In the genomic region with DNA sequence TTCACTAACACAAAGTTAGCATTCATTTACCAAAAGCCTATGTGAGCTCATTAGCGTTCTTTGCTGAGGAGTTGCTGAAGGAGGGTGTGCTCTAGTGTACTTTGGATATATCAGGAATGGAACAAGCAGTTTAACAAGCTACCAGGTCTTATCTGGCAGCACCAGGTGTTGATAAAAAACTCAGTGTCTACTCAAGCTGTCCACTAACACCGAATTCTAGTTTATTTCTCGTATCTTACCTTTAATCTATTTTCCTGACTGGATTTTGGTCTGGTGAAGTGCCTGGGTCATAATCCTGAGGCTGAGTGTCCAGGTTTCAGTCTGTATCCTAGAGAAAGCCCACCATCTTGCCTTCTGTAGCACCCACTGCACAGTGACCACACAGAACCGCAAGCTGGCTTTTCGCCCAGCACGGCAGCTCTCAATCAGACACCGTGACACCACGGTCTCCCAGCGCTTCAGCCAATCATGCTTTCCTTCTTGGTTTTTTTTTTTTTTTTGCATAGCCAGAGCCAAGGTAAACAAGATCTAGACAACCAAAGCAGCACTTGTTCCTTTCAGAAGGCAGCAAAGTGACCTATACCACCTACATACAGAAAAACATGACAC, we compare ENCODE assay signal across 9 mouse cellular contexts. TPM values are rescaled to one million over a fixed set of nuclear protein-coding genes. Genes with fewer than 3 reads are reported as not detected.
DNase-seq lines count a peak whose midpoint lies in the region; ATAC-seq and TF ChIP-seq lines count a peak whose summit lies in the region.
"Had no signal": no experiment of that assay in that cellular context is flagged by ENCODE, and none has a peak within 500 bp of the region (broad histone marks: within the 10 kb centered on the region; RNA-seq: fewer than 3 reads in every experiment).

No protein-coding gene starts in this region.

- ATAC-seq in kidney, embryonic 14.5 days (ENCODE audit: low FRiP score, low TSS enrichment): no peak; the same call in 1 of the 2 replicates
- ATAC-seq in heart, embryonic 16.5 days (replicated peaks; ENCODE audit: extremely low read depth, insufficient read depth, low FRiP score): peak; percentile 46; the same call in 1 of the 2 replicates
- peak; percentile 91 for ATAC-seq in liver, embryonic 16.5 days (ENCODE audit: low read depth)
- ATAC-seq in stomach, embryonic 16.5 days (ENCODE audit: insufficient read depth, low FRiP score): peak; percentile 74; the same call in 1 of the 2 replicates
- ATAC-seq in midbrain, embryonic 13.5 days: no peak

- DNase-seq in kidney, adult 2 months: peak; percentile 72
- no peak for DNase-seq in frontal cortex, postnatal 36 days (ENCODE audit: low spot score in 2 of 2)
- no peak for DNase-seq in B cell, adult 2 months
- DNase-seq: cerebellum, adult 11-12 months had no signal

- no peak overlapping the region for H3K27ac ChIP-seq in kidney, adult 2 months (ENCODE audit: insufficient read depth, low read depth, low read length)
- no peak overlapping the region for H3K27ac ChIP-seq in kidney, embryonic 14.5 days (ENCODE audit: low read depth, low read length)
- H3K27ac ChIP-seq in heart, embryonic 16.5 days (ENCODE audit: low read length): 0 out of 2 replicates have a peak overlapping the region, but pooled peaks have one; percentile 0
- H3K27ac ChIP-seq in liver, embryonic 16.5 days (ENCODE audit: low read length): peak overlapping the region; percentile 98
- H3K27ac ChIP-seq in stomach, embryonic 16.5 days (ENCODE audit: low read length): peak overlapping the region; percentile 5; the same call in 1 of the 2 replicates
- H3K27ac ChIP-seq in midbrain, embryonic 13.5 days: no peak overlapping the region

- H3K9ac ChIP-seq in kidney, embryonic 14.5 days (ENCODE audit: low read depth, low read length): no peak overlapping the region
- H3K9ac ChIP-seq in heart, embryonic 16.5 days (ENCODE audit: low read length): no peak overlapping the region
- peak overlapping the region; percentile 61 for H3K9ac ChIP-seq in liver, embryonic 16.5 days (ENCODE audit: low read depth, low read length)
- no peak overlapping the region for H3K9ac ChIP-seq in stomach, embryonic 16.5 days (ENCODE audit: low read length)
- no peak overlapping the region for H3K9ac ChIP-seq in midbrain, embryonic 13.5 days (replicated peaks)

- WGBS in kidney, adult 2 months: 34% methylated on average over 9 of the region's 9 CpGs
- WGBS in kidney, embryonic 14.5 days: 80% methylated on average over 9 of the region's 9 CpGs
- WGBS in heart, embryonic 16.5 days: 36% methylated on average over 9 of the region's 9 CpGs
- 19% methylated on average over 9 of the region's 9 CpGs for WGBS in liver, embryonic 16.5 days (ENCODE audit: insufficient replicate concordance)
- 66% methylated on average over 9 of the region's 9 CpGs for WGBS in stomach, embryonic 16.5 days
- WGBS in midbrain, embryonic 13.5 days: 90% methylated on average over 9 of the region's 9 CpGs

- TF ChIP-seq POLR2A in kidney, adult 2 months (IDR thresholded peaks at IDR 0.05; ENCODE audit: low read depth, low read length): no peak

- no peak overlapping the region for H3K4me3 ChIP-seq in kidney, adult 2 months (ENCODE audit: insufficient read depth, low read depth, low read length)
- no peak overlapping the region for H3K4me3 ChIP-seq in kidney, embryonic 14.5 days (ENCODE audit: low read length)
- H3K4me3 ChIP-seq in heart, embryonic 16.5 days (ENCODE audit: low read length): no peak overlapping the region
- peak overlapping the region; percentile 41 for H3K4me3 ChIP-seq in liver, embryonic 16.5 days (ENCODE audit: low read depth, low read length)
- no peak overlapping the region for H3K4me3 ChIP-seq in stomach, embryonic 16.5 days (replicated peaks; ENCODE audit: low read length)
- H3K4me3 ChIP-seq in midbrain, embryonic 13.5 days (replicated peaks): no peak overlapping the region

- H3K4me2 ChIP-seq in kidney, embryonic 14.5 days (replicated peaks; ENCODE audit: low read depth, low read length): no peak overlapping the region
- H3K4me2 ChIP-seq in heart, embryonic 16.5 days (ENCODE audit: low read depth, low read length): no peak overlapping the region
- H3K4me2 ChIP-seq in liver, embryonic 16.5 days (ENCODE audit: low read depth, low read length): peak overlapping the region; percentile 68
- no peak overlapping the region for H3K4me2 ChIP-seq in stomach, embryonic 16.5 days (ENCODE audit: low read depth, low read length)
- no peak overlapping the region for H3K4me2 ChIP-seq in midbrain, embryonic 13.5 days (replicated peaks)

- no peaks in the 10 kb centered on the region for H3K9me3 ChIP-seq in kidney, embryonic 14.5 days (ENCODE audit: control insufficient read depth, low read length)
- no peaks in the 10 kb centered on the region for H3K9me3 ChIP-seq in heart, embryonic 16.5 days (replicated peaks; ENCODE audit: control insufficient read depth, low read length)
- no peaks in the 10 kb centered on the region for H3K9me3 ChIP-seq in liver, embryonic 16.5 days (replicated peaks; ENCODE audit: control insufficient read depth, low read length)
- no peaks in the 10 kb centered on the region for H3K9me3 ChIP-seq in stomach, embryonic 16.5 days (replicated peaks; ENCODE audit: control insufficient read depth, low read length)
- H3K9me3 ChIP-seq in midbrain, embryonic 13.5 days: no peaks in the 10 kb centered on the region

- peaks cover 29% of the 10 kb centered on the region for H3K4me1 ChIP-seq in kidney, adult 2 months (ENCODE audit: control insufficient read depth, insufficient read depth, low read length)
- H3K4me1 ChIP-seq in kidney, embryonic 14.5 days (ENCODE audit: control insufficient read depth, insufficient read depth, low read length): no peaks in the 10 kb centered on the region
- peaks cover 17% of the 10 kb centered on the region for H3K4me1 ChIP-seq in heart, embryonic 16.5 days (ENCODE audit: control insufficient read depth, insufficient read depth, low read length)
- peaks cover 44% of the 10 kb centered on the region for H3K4me1 ChIP-seq in liver, embryonic 16.5 days (ENCODE audit: control insufficient read depth, low read depth, low read length)
- H3K4me1 ChIP-seq in stomach, embryonic 16.5 days (ENCODE audit: control insufficient read depth, insufficient read depth, low read length): peaks cover 17% of the 10 kb centered on the region
- H3K4me1 ChIP-seq in midbrain, embryonic 13.5 days (replicated peaks): 0 out of 2 replicates have a peak, but pooled peaks cover 2% of the 10 kb centered on the region

- no peak for TF ChIP-seq CTCF in kidney, adult 2 months (conservative IDR thresholded peaks at IDR 0.05; ENCODE audit: insufficient read depth, insufficient read length, low read depth, low read length)

- H3K27me3 ChIP-seq in kidney, adult 2 months (replicated peaks; ENCODE audit: control insufficient read depth, insufficient read depth, low read length): no peaks in the 10 kb centered on the region
- H3K27me3 ChIP-seq in kidney, embryonic 14.5 days (ENCODE audit: control insufficient read depth, insufficient read depth, low read length): no peaks in the 10 kb centered on the region
- H3K27me3 ChIP-seq in heart, embryonic 16.5 days (ENCODE audit: control insufficient read depth, insufficient read depth, low read length): no peaks in the 10 kb centered on the region
- no peaks in the 10 kb centered on the region for H3K27me3 ChIP-seq in liver, embryonic 16.5 days (ENCODE audit: control insufficient read depth, insufficient read depth, low read depth, low read length)
- no peaks in the 10 kb centered on the region for H3K27me3 ChIP-seq in stomach, embryonic 16.5 days (ENCODE audit: control insufficient read depth, insufficient read depth, low read length)
- H3K27me3 ChIP-seq in midbrain, embryonic 13.5 days: no peaks in the 10 kb centered on the region

- peaks cover 12% of the 10 kb centered on the region for H3K36me3 ChIP-seq in kidney, adult 2 months (ENCODE audit: control insufficient read depth, insufficient read depth, low read length)
- peaks cover 88% of the 10 kb centered on the region for H3K36me3 ChIP-seq in kidney, embryonic 14.5 days (ENCODE audit: control insufficient read depth, insufficient read depth, low read length)
- peaks cover 20% of the 10 kb centered on the region for H3K36me3 ChIP-seq in heart, embryonic 16.5 days (ENCODE audit: control insufficient read depth, insufficient read depth)
- peaks cover 30% of the 10 kb centered on the region for H3K36me3 ChIP-seq in liver, embryonic 16.5 days (ENCODE audit: control insufficient read depth, insufficient read depth)
- peaks cover 12% of the 10 kb centered on the region; the same call in 1 of the 2 replicates for H3K36me3 ChIP-seq in stomach, embryonic 16.5 days (ENCODE audit: control insufficient read depth, insufficient read depth, low read length)
- H3K36me3 ChIP-seq in midbrain, embryonic 13.5 days: peaks cover 67% of the 10 kb centered on the region

RNA-seq across cellular contexts. Expression of gene Csnk1d, which starts 10.6 kb away (rescaled TPM):
- 63.3 and 71.0 TPM in 2 replicates for polyA plus RNA-seq in kidney, adult 2 months (2012; rRNA removed)
- 49.8 and 78.9 TPM in 2 replicates for polyA plus RNA-seq in kidney, embryonic 14.5 days (2014; fragmentation: Nextera tagmentation; extraction: Ambion mirVana)
- polyA plus RNA-seq in heart, embryonic 16.5 days (2015; fragmentation: Nextera tagmentation; extraction: Ambion mirVana): 68.8 and 76.1 TPM in 2 replicates
- polyA plus RNA-seq in liver, embryonic 16.5 days (2015; fragmentation: Nextera tagmentation; extraction: Ambion mirVana): 33.4 and 36.8 TPM in 2 replicates
- 104 and 114 TPM in 2 replicates for polyA plus RNA-seq in stomach, embryonic 16.5 days (2015; fragmentation: Nextera tagmentation; extraction: Ambion mirVana)
- polyA plus RNA-seq in midbrain, embryonic 13.5 days (2015; fragmentation: Nextera tagmentation; extraction: Ambion mirVana): 152 and 161 TPM in 2 replicates

RNA-seq across cellular contexts. Expression of gene Slc16a3, which starts 32.3 kb away (rescaled TPM):
- polyA plus RNA-seq in kidney, adult 2 months (2012; rRNA removed): 2.0 and 2.9 TPM in 2 replicates
- polyA plus RNA-seq in kidney, embryonic 14.5 days (2014; fragmentation: Nextera tagmentation; extraction: Ambion mirVana): 21.8 and 21.9 TPM in 2 replicates
- polyA plus RNA-seq in heart, embryonic 16.5 days (2015; fragmentation: Nextera tagmentation; extraction: Ambion mirVana): 164 and 206 TPM in 2 replicates
- polyA plus RNA-seq in liver, embryonic 16.5 days (2015; fragmentation: Nextera tagmentation; extraction: Ambion mirVana): 80.5 and 82.1 TPM in 2 replicates
- polyA plus RNA-seq in stomach, embryonic 16.5 days (2015; fragmentation: Nextera tagmentation; extraction: Ambion mirVana): 53.5 and 64.3 TPM in 2 replicates
- polyA plus RNA-seq in midbrain, embryonic 13.5 days (2015; fragmentation: Nextera tagmentation; extraction: Ambion mirVana): 10.1 and 14.0 TPM in 2 replicates

RNA-seq across cellular contexts. Expression of gene Ccdc57, which starts 47.9 kb away (rescaled TPM):
- polyA plus RNA-seq in kidney, adult 2 months (2012; rRNA removed): 2.9 and 3.5 TPM in 2 replicates
- polyA plus RNA-seq in kidney, embryonic 14.5 days (2014; fragmentation: Nextera tagmentation; extraction: Ambion mirVana): 5.0 and 9.2 TPM in 2 replicates
- 4.0 and 4.5 TPM in 2 replicates for polyA plus RNA-seq in heart, embryonic 16.5 days (2015; fragmentation: Nextera tagmentation; extraction: Ambion mirVana)
- polyA plus RNA-seq in liver, embryonic 16.5 days (2015; fragmentation: Nextera tagmentation; extraction: Ambion mirVana): 1.6 and 1.7 TPM in 2 replicates
- 5.2 and 5.3 TPM in 2 replicates for polyA plus RNA-seq in stomach, embryonic 16.5 days (2015; fragmentation: Nextera tagmentation; extraction: Ambion mirVana)
- 5.2 and 6.1 TPM in 2 replicates for polyA plus RNA-seq in midbrain, embryonic 13.5 days (2015; fragmentation: Nextera tagmentation; extraction: Ambion mirVana)

RNA-seq across cellular contexts. Expression of gene Cd7, which starts 58.7 kb away (rescaled TPM):
- polyA plus RNA-seq in kidney, adult 2 months (2012; rRNA removed): 1.2 and 3.0 TPM in 2 replicates
- not detected in 2 replicates for polyA plus RNA-seq in kidney, embryonic 14.5 days (2014; fragmentation: Nextera tagmentation; extraction: Ambion mirVana)
- polyA plus RNA-seq in heart, embryonic 16.5 days (2015; fragmentation: Nextera tagmentation; extraction: Ambion mirVana): 2.3 and 3.7 TPM in 2 replicates
- polyA plus RNA-seq in liver, embryonic 16.5 days (2015; fragmentation: Nextera tagmentation; extraction: Ambion mirVana): 1.3 and 1.6 TPM in 2 replicates
- polyA plus RNA-seq in stomach, embryonic 16.5 days (2015; fragmentation: Nextera tagmentation; extraction: Ambion mirVana): 2.2 and 2.3 TPM in 2 replicates
- polyA plus RNA-seq in midbrain, embryonic 13.5 days (2015; fragmentation: Nextera tagmentation; extraction: Ambion mirVana): 0.50 TPM in 1 of 2 replicates, not detected in the other

Comparison
In these comparisons a context has a peak if more than half of its experiments do, and no peak if none do; other contexts are left out.
1. H3K27ac ChIP-seq: peak in heart, embryonic 16.5 days (single experiment), liver, embryonic 16.5 days (single experiment) and stomach, embryonic 16.5 days (single experiment); none in kidney, adult 2 months (single experiment), kidney, embryonic 14.5 days (single experiment) and midbrain, embryonic 13.5 days (single experiment).
2. ATAC-seq: peak in heart, embryonic 16.5 days (single experiment), liver, embryonic 16.5 days (single experiment) and stomach, embryonic 16.5 days (single experiment); none in kidney, embryonic 14.5 days (single experiment) and midbrain, embryonic 13.5 days (single experiment).